Mouse (Mus musculus) brain, embryonic 14.5 days (tissue): Measurements from ENCODE around the gene Rragd. TPM values are rescaled to one million over a fixed set of nuclear protein-coding genes. Genes with fewer than 3 reads are reported as not detected.
A peak's percentile ranks its signal among the peaks of the same experiment; 100 is the strongest.
"Not testable (repeated sequence)": the region's sequence is repeated elsewhere in the genome, so short reads cannot be mapped to it uniquely, and the experiment has no call there.

ENCODE experiments used
- DNase-seq: peaks from one replicate; pipeline ENCODE4 v3.0.0-alpha.2; 2011; ENCODE audit warnings: low read depth
- CTCF ChIP-seq: fragments of 200-500 bp; IDR thresholded peaks from 2 replicates; pipeline ENCODE4 v1.5.1; 2012; ENCODE audit warnings: inconsistent platforms, mild to moderate bottlenecking, moderate library complexity, borderline replicate concordance; ENCODE audit not compliant: insufficient read depth, insufficient read length; ENCODE audit errors: extremely low read depth
- POLR2A ChIP-seq: fragments of 200-500 bp; IDR thresholded peaks from 2 replicates; pipeline ENCODE4 v1.6.1; 2012; ENCODE audit warnings: mild to moderate bottlenecking, inconsistent platforms, borderline replicate concordance; ENCODE audit not compliant: poor library complexity, insufficient read depth, insufficient read length, severe bottlenecking; ENCODE audit errors: extremely low read depth
- polyA plus RNA-seq: library from polyadenylated mRNA; depleted of rRNA; stranded (reverse); fragments of >200 nt; gene quantifications from 2 replicates; pipeline ENCODE4 v1.2.3, GENCODE M21; 2012

Gene Rragd
- polyA plus RNA-seq, 1 experiment, result 27.0 TPM

DNA sequence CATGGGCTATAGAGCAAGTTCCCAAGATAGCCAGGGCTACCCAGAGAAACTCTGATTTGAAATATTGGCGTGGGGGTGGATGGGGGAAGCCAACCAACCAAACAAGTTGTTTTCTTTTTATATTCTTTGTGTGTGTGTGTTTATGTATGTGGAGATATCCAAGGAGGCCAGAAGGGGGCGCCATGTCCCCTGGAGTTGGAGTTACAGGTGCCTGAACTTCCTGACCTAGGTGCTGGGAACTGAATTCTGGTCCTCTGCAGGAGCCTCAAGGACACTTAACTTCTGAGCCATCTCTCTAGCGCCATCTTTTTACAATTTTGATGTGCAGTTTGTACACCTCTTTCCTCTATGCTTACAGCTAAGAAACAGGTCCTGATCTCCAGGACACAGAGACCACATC is 11.3 kb downstream of the Rragd start:
- TF ChIP-seq CTCF (peak; percentile 9; the same call in 1 of the 2 replicates), POLR2A (no peak)
- no peak for DNase-seq

- TF ChIP-seq POLR2A, result no peak
- no peak for DNase-seq
Observed at GRCm38 (mm10) chr4:32996083-32996482, 13.2 kb downstream of the Rragd start.

DNA sequence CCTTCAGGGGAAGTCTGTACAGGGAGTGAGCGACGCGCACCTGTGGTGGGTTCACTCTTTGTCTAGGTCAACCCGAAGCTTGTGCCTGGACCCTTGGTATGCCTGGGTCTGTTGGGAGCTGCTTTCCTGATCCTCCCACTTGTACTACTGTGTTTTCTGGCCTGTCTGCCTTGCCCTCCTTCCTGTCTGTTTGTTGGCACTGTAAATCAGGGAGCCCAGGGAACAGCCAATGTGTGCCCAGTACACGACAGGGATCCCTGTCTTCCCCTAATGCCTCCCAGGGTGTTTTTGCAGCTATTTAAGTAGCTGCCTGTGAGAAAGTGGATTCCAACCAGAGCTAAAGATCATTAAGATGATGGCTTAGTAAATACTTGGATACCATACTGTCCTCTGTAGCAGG is 14.7 kb downstream of the Rragd start:
- no peak for DNase-seq
- TF ChIP-seq POLR2A (no peak), CTCF (no peak)

DNA sequence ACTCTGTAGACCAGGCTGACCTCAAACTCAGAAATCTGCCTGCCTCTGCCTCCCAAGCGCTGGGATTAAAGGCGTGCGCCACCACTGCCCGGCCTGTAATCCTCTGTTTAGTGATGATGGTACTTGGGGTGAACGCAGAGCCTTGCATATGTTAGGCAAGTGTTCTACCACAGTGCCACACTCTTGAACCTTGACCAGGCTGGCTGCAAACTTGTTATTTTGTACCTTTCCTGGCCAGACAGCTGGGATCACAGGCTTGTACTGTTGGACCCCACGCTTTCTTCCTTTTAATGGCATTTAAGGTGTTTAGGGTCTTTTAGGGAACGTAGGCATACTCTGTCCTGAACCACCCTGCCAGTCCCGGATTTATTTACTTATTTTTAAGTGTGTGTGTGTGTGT is 16.2 kb downstream of the Rragd start:
- TF ChIP-seq POLR2A (no peak), CTCF (no peak)
- DNase-seq, result no peak

DNA sequence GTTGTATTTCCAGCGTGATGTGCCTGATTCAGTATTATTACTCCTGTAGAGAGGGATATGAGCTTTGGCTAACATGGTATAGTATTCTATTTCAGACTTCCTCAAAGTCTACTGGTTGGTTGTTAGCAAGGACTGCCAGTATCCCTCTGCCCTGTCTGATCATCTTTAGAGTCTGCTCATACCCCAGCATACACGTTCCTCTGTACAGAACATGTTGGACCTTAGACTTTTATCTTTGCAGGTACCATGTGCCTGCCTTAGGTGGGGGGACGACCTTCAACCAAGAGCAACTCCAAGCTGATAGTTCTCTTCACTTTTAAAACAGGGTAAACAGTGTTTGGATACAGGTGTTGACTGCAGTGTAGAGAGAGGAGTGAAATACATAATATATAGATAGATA is 19.2 kb downstream of the Rragd start:
- DNase-seq, result no peak
- TF ChIP-seq CTCF (no peak), POLR2A (no peak)

DNA sequence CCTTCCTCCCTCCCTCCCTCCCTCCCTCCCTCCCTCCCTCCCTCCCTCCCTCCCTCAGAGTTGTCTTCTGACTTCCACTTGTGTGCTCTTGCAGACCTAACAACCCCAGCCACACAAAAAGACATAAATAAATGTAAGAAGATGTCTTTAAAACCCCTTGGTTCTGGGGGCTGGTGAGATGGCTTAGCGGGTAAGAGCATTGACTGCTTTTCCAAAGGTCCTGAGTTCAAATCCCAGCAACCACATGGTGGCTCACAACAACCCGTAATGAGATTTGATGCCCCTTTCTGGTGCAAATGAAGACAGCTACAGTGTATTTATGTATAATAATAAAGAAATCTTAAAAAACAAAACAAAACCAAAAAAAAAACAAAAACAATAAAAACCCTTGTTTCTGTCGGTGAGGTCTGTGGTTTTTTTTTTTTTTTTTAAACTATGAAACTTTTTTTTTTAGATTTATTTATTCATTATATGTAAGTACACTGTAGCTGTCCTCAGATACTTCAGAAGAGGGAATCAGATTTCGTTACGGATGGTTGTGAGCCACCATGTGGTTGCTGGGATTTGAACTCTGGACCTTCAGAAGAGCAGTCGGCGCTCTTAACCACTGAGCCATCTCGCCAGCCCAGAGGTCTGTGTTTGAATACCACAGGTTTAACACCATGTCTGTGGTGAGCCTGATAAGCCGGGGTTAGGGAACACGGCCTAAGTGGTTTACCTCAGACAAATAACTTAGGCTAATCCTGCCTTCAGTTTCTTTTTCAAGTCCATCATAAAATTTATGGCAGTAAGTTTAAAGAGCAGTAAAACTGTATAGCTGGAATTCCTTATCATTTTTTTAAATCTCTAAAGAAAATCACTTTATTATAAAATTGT is 23.0 kb downstream of the Rragd start:
- not testable (repeated sequence) for DNase-seq

DNA sequence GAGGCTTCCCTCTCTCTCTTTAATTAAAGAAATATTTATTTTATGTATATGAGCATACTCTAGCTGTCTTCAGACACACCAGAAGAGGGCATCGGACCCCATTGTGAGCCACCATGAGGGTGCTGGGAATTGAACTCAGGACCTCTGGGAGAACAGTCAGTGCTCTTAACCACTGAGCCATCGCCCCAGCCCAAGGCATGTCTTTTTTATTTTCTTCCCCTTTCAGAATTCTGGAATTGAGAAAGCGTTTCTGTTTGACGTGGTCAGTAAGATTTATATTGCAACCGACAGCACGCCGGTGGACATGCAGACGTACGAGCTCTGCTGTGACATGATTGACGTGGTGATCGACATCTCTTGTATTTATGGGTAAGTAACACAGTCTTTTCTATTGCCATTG is 24.0 kb downstream of the Rragd start:
- no peak for DNase-seq
- TF ChIP-seq CTCF, result no peak
- TF ChIP-seq POLR2A, result no peak

- DNase-seq, result no peak
- TF ChIP-seq POLR2A, result no peak
- no peak for TF ChIP-seq CTCF
Observed at GRCm38 (mm10) chr4:33007443-33008217, 24.8 kb downstream of the Rragd start.

- TF ChIP-seq POLR2A (no peak), CTCF (no peak)
- no peak for DNase-seq
Observed at GRCm38 (mm10) chr4:33010078-33010477, 27.2 kb downstream of the Rragd start.

DNA sequence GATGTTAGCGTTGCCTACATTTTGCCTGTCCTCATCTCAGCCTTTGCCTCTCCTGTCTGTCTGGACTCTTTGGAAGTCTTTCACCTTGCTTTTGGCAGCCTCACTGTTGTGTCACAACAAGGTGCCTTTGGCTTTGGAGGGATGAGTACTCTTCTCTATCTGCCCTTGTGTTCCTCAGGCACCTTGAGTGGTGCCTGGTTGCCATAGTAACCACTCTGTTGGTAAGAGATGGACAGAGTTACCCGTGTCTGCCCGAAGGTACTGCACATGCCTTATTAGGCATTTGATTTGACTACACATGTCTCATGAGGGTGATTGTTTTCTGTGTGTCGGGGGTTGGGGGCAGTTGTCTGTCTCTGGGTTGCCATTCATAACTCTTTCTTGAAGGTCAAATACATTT is 29.6 kb downstream of the Rragd start:
- TF ChIP-seq POLR2A, result no peak
- TF ChIP-seq CTCF, result no peak
- DNase-seq, result no peak

GRCm38 (mm10) chr4:33018361-33018999 is 35.6 kb downstream of the Rragd start:
- peak; percentile 95 for DNase-seq
- TF ChIP-seq POLR2A (no peak), CTCF (peak; percentile 94)
